Mouse (Mus musculus) cerebellum, adult 11-12 months (tissue): ENCODE data around the gene BC005537.
"Not testable (repeated sequence)": the region's sequence is repeated elsewhere in the genome, so short reads cannot be mapped to it uniquely, and the experiment has no call there.

Source experiments
- DNase-seq: peaks from one replicate; pipeline ENCODE4 v3.0.0; 2022

The BC005537 gene

DNA sequence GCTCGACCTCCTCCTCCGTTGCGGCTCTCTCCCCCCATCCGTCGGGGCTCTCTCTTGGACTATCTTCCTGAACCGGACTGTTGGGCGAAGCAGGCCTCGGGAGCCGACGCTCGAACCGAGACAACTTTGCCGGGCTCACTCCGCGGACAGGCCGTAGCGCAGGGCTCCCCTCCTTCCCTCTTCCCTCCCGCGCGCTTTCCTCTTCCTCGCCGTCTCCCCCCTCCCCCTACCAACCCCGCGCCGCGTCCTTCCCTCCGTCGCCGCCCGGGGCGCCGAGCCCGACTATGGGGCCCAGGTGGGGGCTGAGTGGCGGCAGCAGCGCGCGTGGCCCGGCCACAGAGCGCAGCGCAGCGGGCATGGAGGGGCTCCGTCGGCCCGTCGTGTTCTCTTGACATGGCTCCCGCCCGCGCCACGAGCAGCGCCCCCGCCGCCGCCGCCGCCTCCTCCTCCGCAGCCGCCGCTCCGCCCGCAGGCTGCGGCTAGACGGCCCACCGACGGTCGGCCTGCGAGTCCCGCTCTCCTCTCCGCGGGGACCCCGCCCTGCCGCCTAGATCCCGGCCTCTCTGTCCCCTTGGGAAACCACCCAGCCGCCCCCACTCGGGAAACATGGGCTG, at the start of gene BC005537:
Gene BC005537 (plus strand): TSS at position 350 of the 614 bp plus-strand sequence.
- peak; percentile 69 for DNase-seq

DNA sequence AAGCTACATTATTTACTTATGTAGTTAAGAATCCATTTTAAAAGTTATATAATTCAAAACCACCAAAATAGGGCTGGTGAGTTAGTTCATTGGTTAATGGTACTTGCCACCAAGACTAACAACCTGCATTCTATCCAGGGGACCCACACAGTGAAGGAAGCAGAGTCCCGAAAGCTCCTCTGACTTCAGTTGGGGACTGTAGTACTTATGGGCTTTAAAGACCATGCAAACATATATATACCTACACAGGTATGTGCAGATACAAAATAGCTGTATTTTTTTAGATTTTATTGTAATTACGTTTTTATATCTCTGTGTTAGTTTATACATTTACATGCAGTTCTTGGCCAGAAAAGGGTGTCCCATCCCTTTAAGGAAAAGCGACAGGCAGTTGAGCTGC, 44.7 kb upstream of the BC005537 start:
- no peak for DNase-seq

GRCm38 (mm10) chr13:24757820-24758564, 43.5 kb upstream of the BC005537 start:
- DNase-seq: no peak

GRCm38 (mm10) chr13:24759451-24759850, 42.0 kb upstream of the BC005537 start:
- no peak for DNase-seq

- no peak for DNase-seq
Measured at GRCm38 (mm10) chr13:24760351-24760870, 41.0 kb upstream of the BC005537 start.

DNA sequence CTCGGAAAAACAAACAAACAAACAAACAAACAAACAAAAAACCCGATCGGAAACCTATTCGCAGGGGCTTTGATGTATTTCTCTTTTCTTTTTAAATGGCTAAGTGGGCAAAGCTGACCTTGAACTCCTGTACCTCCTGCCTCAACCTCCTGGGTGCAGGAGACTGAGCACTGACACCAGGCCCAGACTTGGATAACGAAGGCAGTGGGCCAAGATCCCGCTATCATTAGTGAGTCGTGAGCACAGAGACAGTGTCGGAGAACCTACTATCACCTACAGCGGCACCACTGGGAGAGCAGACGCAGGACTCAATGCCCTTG, 40.4 kb upstream of the BC005537 start:
- no peak for DNase-seq

DNA sequence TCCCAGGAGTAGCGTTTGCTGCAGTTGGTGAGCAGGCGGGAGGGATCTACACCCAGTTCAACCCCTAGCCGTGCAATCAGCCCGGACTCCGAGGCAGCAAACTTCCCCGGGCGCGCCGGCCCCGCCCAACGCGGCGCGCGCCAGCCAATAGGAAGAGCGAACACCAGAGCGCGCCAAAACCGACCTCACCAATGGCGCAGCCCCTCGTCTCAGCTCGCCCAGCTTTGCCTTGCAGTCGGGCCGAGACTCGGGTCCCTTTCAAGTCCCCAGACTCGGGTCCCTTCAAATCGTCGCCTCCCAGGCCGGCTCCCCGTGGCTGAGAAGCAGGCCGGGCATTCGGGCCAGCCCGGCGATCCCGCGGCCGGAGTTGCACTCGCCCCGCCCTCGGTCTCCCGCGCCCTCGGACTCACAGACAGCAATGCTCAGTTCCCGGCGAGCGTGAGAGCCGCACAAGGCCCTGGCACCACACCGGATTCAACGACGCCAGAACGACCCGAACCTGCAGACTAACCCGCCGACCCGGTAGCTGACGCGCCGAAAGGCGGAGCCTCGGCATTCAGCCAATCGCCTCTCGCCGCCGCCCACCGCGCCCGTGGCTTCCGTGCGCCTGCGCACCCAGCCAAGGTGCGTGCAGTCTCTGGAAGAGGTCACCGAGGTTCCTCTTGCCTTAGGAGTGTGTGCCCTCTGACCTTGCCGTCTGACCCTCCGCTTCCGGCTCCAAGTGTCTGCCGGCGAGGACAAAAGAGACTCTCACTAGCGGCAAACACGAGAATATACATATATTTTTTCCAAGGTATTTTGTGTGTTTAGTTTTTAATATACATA, 39.8 kb upstream of the BC005537 start, which contains the start of gene Gmnn:
Gene Gmnn (minus strand): TSS at position 521 of the 825 bp plus-strand sequence.
- peak; percentile 86 for DNase-seq

DNA sequence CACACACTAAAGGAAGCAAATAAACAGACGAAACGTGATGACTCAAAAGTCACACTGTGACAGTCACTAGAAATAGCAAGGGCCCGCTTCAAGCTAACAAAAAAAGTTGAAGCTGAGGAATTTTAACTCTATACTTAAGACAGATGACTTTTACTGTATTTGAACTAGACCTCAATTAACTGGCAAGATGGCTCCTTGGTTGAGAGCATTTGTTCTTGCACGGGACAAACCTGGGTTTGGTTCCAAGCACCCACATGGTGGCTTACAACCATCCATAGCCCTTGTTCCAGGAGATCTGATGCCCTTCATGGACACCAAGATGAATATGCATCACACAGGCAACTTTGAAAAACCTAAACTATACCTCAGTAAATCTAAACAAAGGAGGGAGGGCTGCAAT, 39.2 kb upstream of the BC005537 start:
- no peak for DNase-seq

- DNase-seq: not testable (repeated sequence)
Measured at GRCm38 (mm10) chr13:24767809-24768208, 33.6 kb upstream of the BC005537 start.

DNA sequence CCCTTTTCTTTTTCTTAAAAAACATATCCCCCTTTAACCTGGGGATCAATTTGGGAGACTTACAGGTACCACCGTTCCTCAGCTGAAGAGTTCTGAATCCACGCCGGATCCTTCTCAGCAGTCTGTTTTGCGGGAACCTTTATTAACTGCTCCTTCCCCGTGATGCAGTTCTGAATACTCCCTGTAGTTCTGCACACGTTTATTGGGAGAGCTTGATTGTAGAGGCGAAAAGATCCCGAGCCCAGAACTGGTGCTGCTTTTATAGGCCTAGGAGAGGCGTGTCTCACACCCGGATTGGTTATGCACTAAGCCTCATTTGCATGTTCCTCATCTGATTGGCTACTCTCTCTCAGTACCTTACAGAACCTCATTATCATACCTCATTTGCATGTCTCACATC, 30.0 kb upstream of the BC005537 start:
- DNase-seq: not testable (repeated sequence)

GRCm38 (mm10) chr13:24776146-24776844, 25.2 kb upstream of the BC005537 start:
- DNase-seq: peak; percentile 47

- DNase-seq: no peak
Measured at GRCm38 (mm10) chr13:24778026-24778425, 23.4 kb upstream of the BC005537 start.

DNA sequence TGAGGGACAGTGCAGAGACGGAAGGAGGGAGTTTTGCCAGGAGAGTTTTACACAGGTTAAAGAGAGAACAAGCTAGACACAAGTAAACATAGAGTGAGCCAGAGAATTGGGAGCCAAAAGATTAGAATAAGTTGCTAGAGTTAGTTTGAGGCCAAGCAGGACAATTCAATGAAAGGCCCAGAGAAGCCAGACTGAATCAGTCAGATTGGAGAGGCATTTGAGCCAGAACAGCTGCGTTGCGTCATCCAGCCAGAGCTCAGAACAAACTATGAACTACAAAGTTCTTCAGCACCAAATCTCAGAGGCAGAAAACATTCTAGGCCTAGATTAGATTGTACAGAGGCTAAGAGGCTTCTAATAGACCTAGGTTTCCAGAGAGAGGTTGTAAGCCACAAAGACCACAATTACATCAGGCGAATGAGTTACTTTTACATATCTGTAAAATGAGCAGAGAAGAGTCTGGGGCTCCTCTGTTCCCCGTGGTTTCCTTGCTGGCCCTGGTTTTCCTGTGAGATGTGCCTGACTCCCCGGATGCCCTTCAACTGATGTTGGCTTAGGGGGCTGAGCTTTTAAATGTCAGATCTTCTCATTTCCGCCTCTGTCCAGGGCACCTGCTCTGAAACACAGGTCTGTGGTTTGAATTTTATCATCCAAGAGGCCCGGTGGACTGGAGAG, 22.6 kb upstream of the BC005537 start:
- no peak for DNase-seq

GRCm38 (mm10) chr13:24781916-24782315, 19.5 kb upstream of the BC005537 start:
- no peak for DNase-seq

DNA sequence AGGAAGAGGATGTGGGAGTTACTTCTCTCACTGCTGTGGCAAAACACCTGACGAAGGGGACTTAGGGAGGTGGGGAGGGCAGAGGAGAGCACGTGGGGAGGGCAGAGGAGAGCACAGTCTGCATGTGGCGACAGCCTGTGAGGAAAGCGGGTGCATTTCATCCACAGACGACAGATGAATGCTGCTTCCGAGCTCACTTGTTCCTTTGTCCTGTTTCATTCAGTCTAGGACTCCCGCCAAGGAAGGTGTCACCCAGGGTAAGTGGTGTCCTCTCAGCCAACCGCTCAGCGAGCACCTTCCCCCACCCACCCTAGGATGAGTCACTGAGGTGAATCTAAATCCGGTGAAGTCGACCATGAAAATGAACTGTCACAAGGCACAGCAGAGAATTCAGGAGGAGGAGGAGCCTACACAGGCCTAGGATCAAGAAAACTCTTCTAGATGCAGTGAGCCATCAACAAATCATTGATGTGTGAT, 15.4 kb upstream of the BC005537 start:
- peak; percentile 80 for DNase-seq

GRCm38 (mm10) chr13:24787477-24787876, 14.0 kb upstream of the BC005537 start:
- no peak for DNase-seq

DNA sequence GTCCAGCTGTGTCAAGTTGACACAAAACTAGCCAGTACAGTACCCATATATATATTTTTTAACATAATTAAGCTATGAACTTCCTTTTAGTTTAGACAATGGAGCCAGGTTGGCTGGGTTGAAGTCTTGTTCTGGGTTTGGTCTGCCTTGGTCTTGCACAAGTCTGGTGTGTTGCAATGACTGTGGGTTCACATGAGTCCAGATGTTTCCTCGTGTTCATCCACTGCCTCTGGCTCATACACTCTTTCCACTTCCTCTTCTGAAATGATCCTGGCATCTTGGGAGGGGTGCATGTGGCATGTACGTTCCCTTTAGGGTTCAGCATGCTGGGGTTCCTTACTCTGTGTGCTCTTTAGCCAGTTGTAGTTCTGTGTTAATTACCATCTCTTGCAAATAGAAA, 10.1 kb upstream of the BC005537 start:
- no peak for DNase-seq

DNA sequence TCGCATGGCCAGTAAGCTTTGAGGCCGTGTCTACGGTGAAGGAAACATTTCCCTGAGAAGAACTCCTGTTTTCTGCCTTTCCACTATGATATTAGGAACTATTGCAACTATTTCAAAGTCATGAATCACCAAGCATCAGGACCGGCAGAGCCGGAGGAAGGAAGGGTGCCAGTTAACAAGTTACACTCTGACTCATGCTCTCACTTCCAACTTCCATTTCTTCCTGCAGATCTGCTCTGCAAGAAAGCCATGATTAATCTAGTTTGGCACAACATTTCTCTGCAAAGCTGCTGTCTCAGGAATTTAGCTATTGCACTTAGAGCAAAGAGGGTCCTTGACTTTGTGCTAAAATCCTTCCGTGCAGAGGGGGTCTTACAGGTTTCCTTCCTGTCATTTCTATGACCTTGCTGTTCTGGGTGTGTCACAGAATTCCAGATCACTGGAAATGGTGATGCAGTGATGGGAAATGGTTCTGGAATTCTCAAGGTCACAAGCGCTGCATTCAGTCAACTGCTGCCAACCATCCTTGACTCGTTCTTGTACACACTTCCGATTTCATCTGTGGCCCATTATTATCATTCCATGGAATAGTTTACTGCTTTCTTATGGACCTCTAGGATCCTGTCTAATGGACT, 8.9 kb upstream of the BC005537 start:
- DNase-seq: no peak

DNA sequence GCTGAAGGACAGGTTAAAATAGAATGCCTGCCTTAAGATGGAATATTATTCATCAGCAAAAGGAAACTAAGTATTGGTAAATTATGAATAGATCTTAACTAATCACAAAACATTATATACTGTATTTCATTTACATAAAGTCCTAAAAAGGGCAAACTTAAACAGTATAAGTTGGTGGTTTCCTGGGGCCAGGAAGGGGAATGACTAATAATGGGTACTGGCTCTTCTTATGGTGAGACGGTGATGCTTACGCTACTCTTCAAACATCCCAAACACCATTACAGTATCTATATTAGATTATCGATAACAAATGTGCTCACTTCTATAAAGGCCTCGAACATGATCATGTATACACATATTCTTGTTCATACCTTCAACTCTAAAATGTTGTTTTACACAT, 2.8 kb upstream of the BC005537 start:
- no peak for DNase-seq

- peak; percentile 32 for DNase-seq
Measured at GRCm38 (mm10) chr13:24799378-24799777, 2.1 kb upstream of the BC005537 start.

DNA sequence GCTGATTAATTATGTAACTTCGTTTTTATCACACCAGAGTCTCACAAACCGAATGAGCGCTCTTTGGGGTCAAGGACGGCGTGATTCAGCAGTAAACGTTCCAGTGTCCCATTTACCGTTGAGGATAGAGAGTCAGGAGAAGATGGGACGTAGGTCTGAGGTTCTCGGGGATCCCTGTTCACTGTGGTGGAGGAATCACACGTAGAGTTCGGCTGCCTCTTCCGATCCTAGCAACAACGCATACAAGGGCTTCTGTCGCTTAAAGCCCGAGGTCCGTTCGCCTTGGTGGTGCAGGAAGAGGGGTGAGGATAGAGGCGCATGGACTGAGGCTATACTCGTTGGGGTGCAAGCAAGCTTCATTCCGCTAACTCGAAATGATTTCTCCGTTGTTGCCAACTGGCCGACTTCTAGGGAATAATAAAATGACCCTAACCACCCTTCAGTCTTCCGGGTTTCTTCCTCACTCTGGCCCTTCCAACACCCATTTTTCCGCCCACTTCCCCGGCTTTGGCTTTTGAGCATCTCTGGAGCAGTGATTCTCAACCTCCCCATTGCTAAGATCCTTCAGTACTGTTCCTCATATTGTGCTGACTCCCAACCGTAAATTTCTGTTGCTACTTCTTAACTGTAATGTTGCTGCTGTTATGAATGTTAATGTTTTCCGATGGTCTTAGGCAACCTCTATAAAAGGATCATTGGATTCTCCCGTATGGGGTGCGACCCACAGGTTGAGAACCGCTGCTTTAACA, 1.4 kb upstream of the BC005537 start:
- peak; percentile 64 for DNase-seq
